Mouse (Mus musculus) midbrain, embryonic 14.5 days (tissue): Measurements from ENCODE around the gene Hip1. TPM values are rescaled to one million over a fixed set of nuclear protein-coding genes. Genes with fewer than 3 reads are reported as not detected.
"Not testable (repeated sequence)": the region's sequence is repeated elsewhere in the genome, so short reads cannot be mapped to it uniquely, and the experiment has no call there.

Experiments used
- ATAC-seq: fragments of 200-750 bp; cut with Nextera tagmentation; 2 replicates; pipeline ENCODE4 v1.8.0; 2017; ENCODE audit warnings: moderate number of reproducible peaks, moderate library complexity; ENCODE audit not compliant: low FRiP score, low TSS enrichment
- DNase-seq: peaks from one replicate; pipeline ENCODE4 v3.0.0-alpha.2; 2015
- H3K27ac ChIP-seq: fragments of 300-500 bp; sonication (generic); replicated peaks from 2 replicates; pipeline ENCODE4 v1.5.1; 2014; ENCODE audit warnings: mild to moderate bottlenecking, low read depth, low read length, moderate library complexity
- H3K27me3 ChIP-seq: fragments of 300-500 bp; sonication (generic); 2 replicates; pipeline ENCODE4 v1.6.1; 2014; ENCODE audit warnings: low read length, control low read depth, mixed read lengths; ENCODE audit not compliant: control insufficient read depth, insufficient read depth
- H3K36me3 ChIP-seq: fragments of 300-500 bp; sonication (generic); 2 replicates; pipeline ENCODE4 v1.6.1; 2014; ENCODE audit warnings: low read length, control low read depth; ENCODE audit not compliant: control insufficient read depth, insufficient read depth
- H3K4me1 ChIP-seq: fragments of 300-500 bp; sonication (generic); 2 replicates; pipeline ENCODE4 v1.6.1; 2014; ENCODE audit warnings: mild to moderate bottlenecking, antibody characterized with exemption, low read length, control low read depth; ENCODE audit not compliant: control insufficient read depth, insufficient read depth
- H3K4me2 ChIP-seq: fragments of 300-500 bp; sonication (generic); 2 replicates; pipeline ENCODE4 v1.6.1; 2014; ENCODE audit warnings: mild to moderate bottlenecking, low read length, moderate library complexity
- H3K4me3 ChIP-seq: fragments of 300-500 bp; sonication (generic); replicated peaks from 2 replicates; pipeline ENCODE4 v1.5.1; 2014; ENCODE audit warnings: low read depth, low read length
- H3K9ac ChIP-seq: fragments of 300-500 bp; sonication (generic); replicated peaks from 2 replicates; pipeline ENCODE4 v1.6.1; 2014; ENCODE audit warnings: mild to moderate bottlenecking, low read length, moderate library complexity
- H3K9me3 ChIP-seq: fragments of 300-500 bp; sonication (generic); 2 replicates; pipeline ENCODE4 v1.6.1; 2016; ENCODE audit warnings: low read length, control low read depth, mixed read lengths; ENCODE audit not compliant: control insufficient read depth
- WGBS: fragments of 180-500 bp; shearing (Covaris S2); extraction: QIAGEN DNeasy Blood & Tissue Kit; methylation state at CpG from one replicate; pipeline ENCODE4 v1.1.7; 2014; 5-methylcytosine and 5-hydroxymethylcytosine counted together
- polyA plus RNA-seq: library from polyadenylated mRNA; unstranded; fragments of >200 nt; fragmentation: Nextera tagmentation; extraction: Ambion mirVana; gene quantifications from 2 replicates; pipeline ENCODE4 v1.2.1, GENCODE M21; 2014

Gene Hip1
- polyA plus RNA-seq, 1 experiment from 2014 or later: 42.0 TPM

GRCm38 (mm10) chr5:135369787-135370654 is 174.9 kb downstream of the Hip1 start, which contains the start of gene Nsun5:
Nsun5 (plus strand) TSS chr5:135369953.
- Histone ChIP-seq H3K4me3 (peak within 1 kb of the TSS; percentile 87), H3K9ac (peak within 1 kb of the TSS; percentile 82), H3K36me3 (peaks cover 37% of the 10 kb centered on the region), H3K27me3 (no peaks in the 10 kb centered on the region; the same call in 1 of the 2 replicates), H3K4me1 (peaks cover 13% of the 10 kb centered on the region; the same call in 1 of the 2 replicates), H3K27ac (peak within 1 kb of the TSS; percentile 49), H3K9me3 (no peaks in the 10 kb centered on the region), H3K4me2 (peak within 1 kb of the TSS; percentile 92)
- peak; percentile 74; the same call in 1 of the 2 replicates for ATAC-seq
- under 1% methylated on average over 64 of the region's 64 CpGs for WGBS
- peak; percentile 99 for DNase-seq

GRCm38 (mm10) chr5:135369196-135369595 is 175.7 kb downstream of the Hip1 start:
- 64% methylated on average over 9 of the region's 9 CpGs for WGBS
- peak overlapping the region; percentile 92 for H3K4me2 ChIP-seq
- not testable (repeated sequence) for ATAC-seq, H3K27me3 ChIP-seq, DNase-seq, H3K9me3 ChIP-seq
- peak overlapping the region; percentile 49; the same call in 1 of the 2 replicates for H3K27ac ChIP-seq
- peaks cover 29% of the 10 kb centered on the region for H3K36me3 ChIP-seq
- peak overlapping the region; percentile 87 for H3K4me3 ChIP-seq
- H3K9ac ChIP-seq: peak overlapping the region; percentile 82
- H3K4me1 ChIP-seq: peaks cover 13% of the 10 kb centered on the region; the same call in 1 of the 2 replicates

- no peak for ATAC-seq
Observed at GRCm38 (mm10) chr5:135368312-135368711, 176.6 kb downstream of the Hip1 start.

GRCm38 (mm10) chr5:135367841-135368240 is 177.1 kb downstream of the Hip1 start:
- Histone ChIP-seq H3K4me3 (no peak overlapping the region), H3K36me3 (peaks cover 16% of the 10 kb centered on the region), H3K4me2 (no peak overlapping the region), H3K4me1 (peaks cover 13% of the 10 kb centered on the region; the same call in 1 of the 2 replicates), H3K9ac (no peak overlapping the region), H3K27ac (no peak overlapping the region), H3K9me3 (no peaks in the 10 kb centered on the region), H3K27me3 (no peaks in the 10 kb centered on the region; the same call in 1 of the 2 replicates)
- ATAC-seq: no peak
- peak; percentile 53 for DNase-seq
- WGBS: 54% methylated on average over 6 of the region's 6 CpGs

More at GRCm38 (mm10) chr5:135368312-135368711, 176.6 kb downstream of the Hip1 start:
- no peak for DNase-seq
- no peak overlapping the region for H3K27ac ChIP-seq
- H3K4me1 ChIP-seq: peaks cover 13% of the 10 kb centered on the region; the same call in 1 of the 2 replicates
- WGBS: 87% methylated on average over 6 of the region's 6 CpGs
- H3K36me3 ChIP-seq: peaks cover 20% of the 10 kb centered on the region
- no peak overlapping the region for H3K4me2 ChIP-seq
- H3K9ac ChIP-seq: no peak overlapping the region
- no peaks in the 10 kb centered on the region for H3K9me3 ChIP-seq
- no peak overlapping the region for H3K4me3 ChIP-seq
- H3K27me3 ChIP-seq: no peaks in the 10 kb centered on the region; the same call in 1 of the 2 replicates

DNA sequence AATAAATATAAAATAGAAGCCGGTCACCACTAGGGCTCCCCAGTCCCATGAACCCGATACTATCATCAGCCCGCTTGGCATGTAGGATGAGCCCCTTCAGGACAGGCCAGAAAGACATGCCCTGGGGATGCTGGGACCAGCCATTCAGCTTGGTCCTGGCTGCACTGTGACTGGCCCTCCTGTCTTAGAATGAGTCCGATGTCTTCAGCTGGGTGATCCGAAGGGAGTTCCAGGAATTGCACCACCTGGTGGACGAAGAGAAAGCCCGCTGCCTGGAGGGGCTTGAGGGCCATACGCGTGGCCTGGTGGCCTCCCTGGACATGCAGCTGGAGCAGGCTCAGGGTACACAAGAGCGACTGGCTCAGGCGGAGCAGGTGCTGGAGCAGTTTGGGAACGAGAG is 181.4 kb downstream of the Hip1 start:
- Histone ChIP-seq H3K9ac (no peak overlapping the region), H3K4me2 (no peak overlapping the region), H3K9me3 (no peaks in the 10 kb centered on the region), H3K27me3 (no peaks in the 10 kb centered on the region; the same call in 1 of the 2 replicates), H3K4me3 (no peak overlapping the region), H3K36me3 (no peaks in the 10 kb centered on the region), H3K27ac (no peak overlapping the region), H3K4me1 (no peaks in the 10 kb centered on the region)
- ATAC-seq: no peak
- WGBS: 30% methylated on average over 12 of the region's 12 CpGs
- peak; percentile 72 for DNase-seq

- Histone ChIP-seq H3K4me3 (no peak overlapping the region), H3K4me1 (no peaks in the 10 kb centered on the region), H3K9ac (no peak overlapping the region), H3K4me2 (no peak overlapping the region), H3K9me3 (peaks cover 2% of the 10 kb centered on the region), H3K27ac (no peak overlapping the region), H3K36me3 (no peaks in the 10 kb centered on the region), H3K27me3 (no peaks in the 10 kb centered on the region; the same call in 1 of the 2 replicates)
- 87% methylated on average over 3 of the region's 3 CpGs for WGBS
- DNase-seq (no peak), ATAC-seq (no peak)
Observed at GRCm38 (mm10) chr5:135362572-135362971, 182.3 kb downstream of the Hip1 start.

DNA sequence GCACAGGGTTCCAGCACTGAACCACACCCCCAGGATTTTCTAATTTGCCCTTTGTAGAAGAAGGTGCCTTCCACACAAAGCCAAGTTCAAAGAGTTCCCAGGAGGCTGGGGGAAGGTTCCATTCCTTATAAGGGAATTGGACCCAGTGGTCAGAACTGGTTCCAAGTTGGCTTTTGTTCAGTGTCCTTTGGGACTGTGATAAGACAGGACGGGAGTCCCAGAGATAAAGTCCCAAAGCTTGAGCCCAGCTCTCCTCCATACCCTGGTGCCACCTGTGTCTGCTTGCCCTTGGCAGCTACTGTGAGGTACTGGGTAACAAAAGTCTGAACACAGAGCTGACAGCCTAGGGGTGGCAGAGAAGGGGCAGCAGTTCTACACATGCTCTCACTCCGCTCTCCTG is 185.1 kb downstream of the Hip1 start:
- Histone ChIP-seq H3K4me1 (no peaks in the 10 kb centered on the region), H3K4me2 (no peak overlapping the region), H3K27ac (no peak overlapping the region), H3K9me3 (peaks cover 3% of the 10 kb centered on the region), H3K27me3 (no peaks in the 10 kb centered on the region; the same call in 1 of the 2 replicates), H3K9ac (no peak overlapping the region), H3K4me3 (no peak overlapping the region), H3K36me3 (no peaks in the 10 kb centered on the region)
- WGBS: 100% methylated on average over 2 of the region's 2 CpGs
- ATAC-seq: no peak
- DNase-seq: no peak

GRCm38 (mm10) chr5:135357556-135357955 is 187.4 kb downstream of the Hip1 start:
- Histone ChIP-seq H3K4me2 (no peak overlapping the region), H3K27me3 (no peaks in the 10 kb centered on the region), H3K4me3 (no peak overlapping the region), H3K9me3 (peaks cover 3% of the 10 kb centered on the region), H3K9ac (no peak overlapping the region), H3K4me1 (no peaks in the 10 kb centered on the region), H3K36me3 (no peaks in the 10 kb centered on the region), H3K27ac (no peak overlapping the region)
- 90% methylated on average over 2 of the region's 2 CpGs for WGBS
- DNase-seq (no peak), ATAC-seq (peak; percentile 68; the same call in 1 of the 2 replicates)
